In genomic region chr13:49581541-49582530, GRCm38 (mm10) we compare ENCODE assay signal across 11 mouse cellular contexts. TPM values are rescaled to one million over a fixed set of nuclear protein-coding genes. Genes with fewer than 3 reads are reported as not detected.
DNase-seq lines count a peak whose midpoint lies in the region; ATAC-seq and TF ChIP-seq lines count a peak whose summit lies in the region.
"Had no signal": no experiment of that assay in that cellular context is flagged by ENCODE, and none has a peak within 500 bp of the region (broad histone marks: within the 10 kb centered on the region; RNA-seq: fewer than 3 reads in every experiment).

Gene Omd, plus strand, starts transcription at chr13:49582462.

- H3K4me1 ChIP-seq in heart, adult 2 months (ENCODE audit: control insufficient read depth, insufficient read depth, low read length), result no peaks in the 10 kb centered on the region; the same call in 1 of the 2 replicates
- 0 out of 2 replicates have a peak, but pooled peaks cover 3% of the 10 kb centered on the region for H3K4me1 ChIP-seq in heart, embryonic 15.5 days (replicated peaks)
- peaks cover 8% of the 10 kb centered on the region; the same call in 1 of the 2 replicates for H3K4me1 ChIP-seq in limb, embryonic 15.5 days
- H3K4me1 ChIP-seq: forebrain, embryonic 12.5 days had no signal

- TF ChIP-seq POLR2A in heart, adult 2 months (IDR thresholded peaks at IDR 0.05; ENCODE audit: insufficient read depth, low read depth, low read length), result no peak

- no peaks in the 10 kb centered on the region for H3K79me2 ChIP-seq in heart, adult 2 months (replicated peaks; ENCODE audit: control insufficient read depth, insufficient read depth, low read length)

- H3K9me3 ChIP-seq in heart, embryonic 15.5 days (replicated peaks), result no peaks in the 10 kb centered on the region
- no peaks in the 10 kb centered on the region for H3K9me3 ChIP-seq in limb, embryonic 15.5 days
- H3K9me3 ChIP-seq: forebrain, embryonic 12.5 days had no signal

- no peak within 1 kb of the TSS for H3K4me2 ChIP-seq in heart, embryonic 15.5 days
- H3K4me2 ChIP-seq in limb, embryonic 15.5 days, result peak within 1 kb of the TSS; percentile 25; the same call in 1 of the 2 replicates
- H3K4me2 ChIP-seq: forebrain, embryonic 12.5 days had no signal

- no peak within 1 kb of the TSS for H3K4me3 ChIP-seq in heart, adult 2 months
- H3K4me3 ChIP-seq in heart, embryonic 15.5 days, result no peak within 1 kb of the TSS
- no peak within 1 kb of the TSS for H3K4me3 ChIP-seq in limb, embryonic 15.5 days
- H3K4me3 ChIP-seq: forebrain, embryonic 12.5 days had no signal

- no peaks in the 10 kb centered on the region for H3K36me3 ChIP-seq in heart, adult 2 months (ENCODE audit: control insufficient read depth, insufficient read depth, low read length)
- no peaks in the 10 kb centered on the region for H3K36me3 ChIP-seq in heart, embryonic 15.5 days
- H3K36me3 ChIP-seq in limb, embryonic 15.5 days, result no peaks in the 10 kb centered on the region
- H3K36me3 ChIP-seq: forebrain, embryonic 12.5 days had no signal

- intact Hi-C loops in heart, adult 2 months (cut with DNase I), result loop anchor here (5.0 kb wide), 1 partner anchor 40 kb away; the partner anchor contains the start of gene Aspn

- H3K9ac ChIP-seq in heart, adult 2 months (ENCODE audit: low read depth, low read length), result no peak within 1 kb of the TSS
- no peak within 1 kb of the TSS for H3K9ac ChIP-seq in heart, embryonic 15.5 days
- H3K9ac ChIP-seq in limb, embryonic 15.5 days, result no peak within 1 kb of the TSS
- H3K9ac ChIP-seq: forebrain, embryonic 12.5 days had no signal

- peak within 1 kb of the TSS; percentile 76 for H3K27ac ChIP-seq in heart, adult 2 months
- H3K27ac ChIP-seq in heart, embryonic 15.5 days, result peak within 1 kb of the TSS; percentile 74
- H3K27ac ChIP-seq in limb, embryonic 15.5 days, result peak within 1 kb of the TSS; percentile 93
- H3K27ac ChIP-seq: forebrain, embryonic 12.5 days had no signal

- no peaks in the 10 kb centered on the region for H3K27me3 ChIP-seq in heart, adult 2 months (ENCODE audit: control insufficient read depth, insufficient read depth, low read length)
- no peaks in the 10 kb centered on the region for H3K27me3 ChIP-seq in heart, embryonic 15.5 days
- H3K27me3 ChIP-seq in limb, embryonic 15.5 days, result no peaks in the 10 kb centered on the region
- H3K27me3 ChIP-seq: CH12.LX; forebrain, embryonic 12.5 days had no signal

- DNase-seq in heart, adult 2 months, result no peak
- no peak for DNase-seq in heart, postnatal 4 days
- DNase-seq in brain, adult 2 months (ENCODE audit: low read depth, low spot score), result peak; percentile 3
- DNase-seq in thymus, postnatal 0 days (ENCODE audit: low spot score), result no peak
- no peak for DNase-seq in cerebellum, adult 11 months
- no peak for DNase-seq in right cerebral cortex, postnatal 25 days
- DNase-seq: adrenal gland, postnatal 14 days had no signal

- no peak for ATAC-seq in heart, embryonic 15.5 days (replicated peaks; ENCODE audit: insufficient number of reproducible peaks, insufficient read depth, low FRiP score, low read depth)
- peak; percentile 78 for ATAC-seq in limb, embryonic 15.5 days (ENCODE audit: insufficient number of reproducible peaks, low FRiP score, low TSS enrichment, low read depth)

- no peak for TF ChIP-seq CTCF in heart, adult 2 months (IDR thresholded peaks at IDR 0.05)

- WGBS in heart, adult 2 months, result 48% methylated on average over 8 of the region's 8 CpGs
- 53% methylated on average over 8 of the region's 8 CpGs for WGBS in heart, embryonic 15.5 days
- 20% methylated on average over 8 of the region's 8 CpGs for WGBS in limb, embryonic 15.5 days

- no peak for TF ChIP-seq EP300 in heart, adult 2 months (IDR thresholded peaks at IDR 0.05; ENCODE audit: insufficient read depth, low read depth, low read length)

RNA-seq across cellular contexts. Expression of gene Omd, which starts in this region (rescaled TPM):
- total RNA-seq in heart, adult 2 months (2021), result 1 to 10 TPM; 1.1 to 1.6 TPM
- 0.94 and 1.2 TPM in 2 replicates for polyA plus RNA-seq in heart, adult 2 months (2012; rRNA removed)
- total RNA-seq in heart, postnatal 4 days (2021), result under 1 TPM; 0.25 to 0.26 TPM
- 0.73 and 1.2 TPM in 2 replicates for polyA plus RNA-seq in heart, embryonic 15.5 days (2015; fragmentation: Nextera tagmentation; extraction: Ambion mirVana)
- polyA plus RNA-seq in limb, embryonic 15.5 days (2015; fragmentation: Nextera tagmentation; extraction: Ambion mirVana), result 16.9 and 27.1 TPM in 2 replicates
- polyA plus RNA-seq in thymus, postnatal 0 days (2015; fragmentation: Nextera tagmentation; extraction: Ambion mirVana), result 0.45 and 0.73 TPM in 2 replicates
- total RNA-seq: CH12.LX had no signal
